Mouse (Mus musculus): Measurements from ENCODE around the gene Ripor2.

DNA sequence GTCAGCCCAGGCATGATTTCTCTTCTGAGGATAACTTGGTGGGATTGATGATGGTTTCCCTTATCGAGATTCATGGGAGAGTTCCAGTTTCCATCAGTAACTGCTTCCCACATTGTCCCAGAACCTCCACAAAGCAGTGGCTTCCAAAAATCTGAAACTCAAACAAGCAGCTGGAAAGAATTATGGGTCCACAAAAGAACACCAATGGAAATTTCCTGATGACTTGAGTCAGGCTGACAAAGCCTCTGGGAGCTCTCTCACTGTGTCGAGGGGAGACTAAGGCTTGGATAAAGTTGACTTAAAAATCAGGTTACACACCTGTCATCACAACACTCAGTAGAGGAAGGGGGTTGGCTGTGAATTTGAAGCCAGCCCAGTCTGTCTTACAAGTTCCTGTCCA is 67.1 kb downstream of the Ripor2 start:
- TF ChIP-seq POLR2A (IDR thresholded peaks at IDR 0.05; ENCODE audit: borderline replicate concordance, insufficient read depth, low read length), result no peak
- TF ChIP-seq CTCF (IDR thresholded peaks at IDR 0.05; ENCODE audit: borderline replicate concordance, insufficient read depth, low read depth, low read length), result no peak

All from cerebellum, adult 2 months (tissue).